Mouse (Mus musculus): ENCODE measurements around the gene Kdm8. TPM values are rescaled to one million over a fixed set of nuclear protein-coding genes. Genes with fewer than 3 reads are reported as not detected.

The Kdm8 gene
- total RNA-seq (2015), result 3.5 and 3.7 TPM in 2 replicates
- total RNA-seq (2017), result 5.8 and 8.0 TPM in 2 replicates

- peak; percentile 87 for ATAC-seq (replicated peaks; ENCODE audit: poor library complexity)
Measured at GRCm38 (mm10) chr7:125444464-125445401, at the start of gene Kdm8. Gene Kdm8, plus strand, starts transcription at chr7:125444676.

DNA sequence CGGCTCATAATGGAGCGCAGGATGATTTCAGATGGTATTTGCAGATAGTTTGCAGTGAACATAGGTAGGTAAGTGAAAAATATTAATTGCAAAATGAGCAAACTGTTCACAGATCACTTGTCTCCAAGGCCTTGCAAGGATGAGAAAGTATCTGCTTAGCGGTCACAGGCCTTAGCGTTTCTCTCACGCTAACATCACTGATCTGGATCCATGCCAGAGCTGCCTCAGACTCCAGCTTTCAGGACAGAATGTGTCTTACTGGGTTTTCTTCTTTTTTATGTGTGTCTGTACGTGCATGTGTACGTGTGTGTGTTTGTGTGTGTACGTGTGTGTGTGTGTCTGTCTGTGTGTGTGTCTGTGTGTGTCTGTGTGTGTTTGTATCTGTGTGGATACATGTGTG lies 46.4 kb upstream of the Kdm8 start:
- no peak for ATAC-seq (replicated peaks; ENCODE audit: poor library complexity)

GRCm38 (mm10) chr7:125398687-125399086 lies 45.8 kb upstream of the Kdm8 start:
- ATAC-seq (replicated peaks; ENCODE audit: poor library complexity), result no peak

DNA sequence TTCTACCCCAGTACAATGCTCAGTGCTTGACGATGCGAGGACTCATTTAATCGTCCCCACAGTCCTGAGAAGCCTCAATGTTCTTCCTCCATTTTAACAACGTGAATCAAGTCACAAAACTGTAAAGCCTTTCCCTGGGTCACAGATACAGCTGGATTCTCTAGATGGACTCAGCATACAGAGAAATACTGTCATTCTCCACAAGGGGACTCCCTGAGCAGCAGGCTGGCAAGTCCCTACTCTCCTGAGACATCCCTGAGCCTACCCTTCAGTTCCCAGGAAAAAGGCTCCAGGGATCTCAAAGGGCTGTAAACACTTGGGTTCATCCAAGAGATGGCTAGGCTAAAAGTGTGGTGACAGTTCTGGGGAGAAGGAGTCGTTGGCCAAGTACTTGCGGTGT lies 37.3 kb upstream of the Kdm8 start:
- 0 out of 2 replicates have a peak, but pooled peaks have one; percentile 29 for ATAC-seq (replicated peaks; ENCODE audit: poor library complexity)

DNA sequence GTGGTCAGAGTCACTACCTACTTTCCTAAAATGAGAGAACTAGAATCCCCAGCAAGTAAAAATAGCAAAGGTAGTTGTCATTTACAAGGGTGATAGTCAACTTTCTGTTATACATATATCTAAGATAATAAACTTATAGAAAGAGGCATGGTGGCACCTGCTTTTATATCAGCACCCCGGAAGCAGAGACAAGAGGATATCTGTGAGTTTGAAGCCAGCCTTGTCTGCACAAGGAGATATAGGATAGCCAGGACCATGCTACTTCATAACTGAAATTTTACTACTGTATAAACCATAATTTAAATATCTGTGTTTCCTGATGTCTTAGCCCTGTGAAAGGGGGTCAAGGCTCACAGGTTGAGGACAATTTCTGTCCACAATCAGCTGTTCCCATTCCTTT lies 29.4 kb upstream of the Kdm8 start:
- no peak for ATAC-seq (replicated peaks; ENCODE audit: poor library complexity)

DNA sequence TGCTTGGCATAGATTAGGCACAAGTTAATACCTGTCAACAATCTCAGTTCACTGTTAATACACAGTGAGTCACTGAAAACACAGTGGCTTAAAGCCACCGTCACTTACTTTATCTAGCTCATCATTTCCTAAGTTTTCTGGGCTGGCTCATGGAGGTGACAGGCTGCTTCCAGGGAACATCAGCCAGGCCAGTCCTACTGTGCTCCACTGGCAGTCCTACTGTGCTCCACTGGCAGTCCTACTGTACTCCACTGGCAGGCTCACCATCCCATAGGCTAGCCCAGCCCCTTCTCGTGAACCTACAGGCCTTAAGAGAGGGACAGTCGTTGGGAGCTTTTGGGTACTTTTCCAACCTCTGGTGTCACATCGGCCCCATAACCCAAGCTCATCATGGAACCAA lies 28.7 kb upstream of the Kdm8 start:
- no peak for ATAC-seq (replicated peaks; ENCODE audit: poor library complexity)

DNA sequence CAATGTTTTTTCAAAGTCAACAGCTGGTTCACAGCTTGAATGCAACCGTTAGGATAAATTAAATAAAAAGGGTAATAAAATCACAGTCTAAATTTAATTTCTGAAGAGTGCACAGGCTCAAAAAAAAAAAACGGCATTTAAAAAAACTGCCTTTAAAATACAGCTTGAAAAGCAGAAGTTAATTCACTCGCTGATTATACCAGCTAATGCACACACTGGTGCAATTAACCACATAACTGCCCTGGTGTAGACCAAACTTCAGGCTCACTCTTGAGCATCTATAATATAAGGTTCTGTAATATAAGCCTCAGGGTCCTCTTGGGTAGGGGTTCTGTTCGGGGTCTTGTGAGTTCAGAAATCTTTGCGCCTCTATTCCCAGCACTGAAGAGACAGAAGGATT lies 27.7 kb upstream of the Kdm8 start:
- ATAC-seq (replicated peaks; ENCODE audit: poor library complexity), result peak; percentile 49

DNA sequence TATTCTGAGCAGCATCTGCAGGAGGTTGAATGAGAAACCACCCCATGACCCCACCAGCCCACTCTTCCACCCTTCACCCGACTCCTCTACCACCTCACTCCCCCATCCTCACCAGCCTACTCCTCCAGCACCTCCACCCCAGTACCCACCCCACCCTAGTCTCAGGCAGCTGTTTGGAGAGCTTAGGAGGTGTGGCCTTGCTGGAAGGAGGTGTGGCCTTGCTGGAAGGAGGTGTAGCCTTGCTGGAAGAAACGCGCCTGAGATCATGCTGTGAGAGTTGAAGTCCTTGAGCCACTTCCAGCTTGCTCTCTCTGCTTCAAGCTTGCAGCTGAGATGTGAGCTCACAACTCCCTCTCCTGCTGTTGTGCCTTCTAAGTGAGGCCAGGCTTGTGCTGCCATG lies 26.1 kb upstream of the Kdm8 start:
- ATAC-seq (replicated peaks; ENCODE audit: poor library complexity), result peak; percentile 43

DNA sequence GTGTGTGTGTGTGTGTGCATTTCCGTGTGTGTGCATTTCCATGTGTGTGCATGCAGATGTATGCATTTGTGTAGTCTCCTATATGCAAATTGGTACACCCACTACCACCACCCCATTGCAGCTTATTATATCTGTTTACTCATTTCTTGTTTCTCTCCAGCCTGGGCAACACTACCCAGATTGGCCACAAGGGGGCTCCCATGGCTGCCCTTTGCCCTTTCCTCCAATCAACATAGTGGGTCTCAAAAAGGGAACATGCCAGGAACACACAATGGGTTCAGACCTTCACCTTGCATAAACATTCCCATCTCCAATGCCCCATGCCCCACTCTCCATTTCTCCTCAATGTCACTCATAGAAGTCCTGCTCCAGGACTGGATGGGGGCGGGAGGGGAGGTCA lies 24.3 kb upstream of the Kdm8 start:
- peak; percentile 80 for ATAC-seq (replicated peaks; ENCODE audit: poor library complexity)

DNA sequence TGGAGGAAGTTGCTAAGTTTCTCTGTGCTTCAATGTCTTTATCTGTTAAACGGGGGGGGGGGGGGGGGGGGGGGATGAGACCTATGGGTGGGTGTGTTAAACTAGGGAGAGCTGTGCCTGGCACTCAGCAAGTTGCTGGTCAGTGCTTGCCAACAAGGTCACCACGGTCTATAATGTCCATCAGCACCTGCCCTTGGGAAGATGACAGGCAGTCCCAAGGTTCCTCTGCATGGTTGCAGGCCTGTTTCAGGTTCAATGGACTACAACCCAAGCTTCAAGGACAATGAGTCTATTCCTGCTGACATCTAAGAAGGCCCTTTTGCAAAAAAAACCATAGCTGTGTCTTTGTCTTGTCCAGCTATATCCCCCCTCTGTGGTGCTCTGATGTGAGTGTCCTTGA lies 22.6 kb upstream of the Kdm8 start:
- no peak for ATAC-seq (replicated peaks; ENCODE audit: poor library complexity)

DNA sequence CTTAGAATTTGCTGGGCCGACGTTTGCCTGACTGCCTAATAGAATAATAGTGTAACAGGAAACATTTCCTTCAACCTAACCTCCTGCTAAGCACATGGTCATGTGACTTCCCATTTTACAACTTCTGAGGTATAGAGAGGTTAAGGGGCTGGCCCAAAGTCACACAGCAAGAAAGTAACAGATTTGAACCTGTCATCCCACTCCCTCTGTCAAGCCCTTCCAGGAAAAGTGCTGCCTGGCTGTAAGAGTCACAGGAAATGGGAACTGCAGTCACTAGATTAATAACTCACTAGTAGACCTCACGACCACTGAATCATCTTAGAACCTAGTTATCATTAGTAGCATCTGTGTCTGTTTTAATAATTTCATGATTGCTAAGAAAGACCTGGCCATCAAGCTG lies 21.4 kb upstream of the Kdm8 start:
- 0 out of 2 replicates have a peak, but pooled peaks have one; percentile 15 for ATAC-seq (replicated peaks; ENCODE audit: poor library complexity)

GRCm38 (mm10) chr7:125427492-125428090 lies 16.9 kb upstream of the Kdm8 start:
- no peak for ATAC-seq (replicated peaks; ENCODE audit: poor library complexity)

- peak; percentile 42 for ATAC-seq (replicated peaks; ENCODE audit: poor library complexity)
Measured at GRCm38 (mm10) chr7:125428381-125428780, 16.1 kb upstream of the Kdm8 start.

GRCm38 (mm10) chr7:125428816-125429500 lies 15.5 kb upstream of the Kdm8 start:
- peak; percentile 85 for ATAC-seq (replicated peaks; ENCODE audit: poor library complexity)

- no peak for ATAC-seq (replicated peaks; ENCODE audit: poor library complexity)
Measured at GRCm38 (mm10) chr7:125430170-125430842, 14.2 kb upstream of the Kdm8 start.

DNA sequence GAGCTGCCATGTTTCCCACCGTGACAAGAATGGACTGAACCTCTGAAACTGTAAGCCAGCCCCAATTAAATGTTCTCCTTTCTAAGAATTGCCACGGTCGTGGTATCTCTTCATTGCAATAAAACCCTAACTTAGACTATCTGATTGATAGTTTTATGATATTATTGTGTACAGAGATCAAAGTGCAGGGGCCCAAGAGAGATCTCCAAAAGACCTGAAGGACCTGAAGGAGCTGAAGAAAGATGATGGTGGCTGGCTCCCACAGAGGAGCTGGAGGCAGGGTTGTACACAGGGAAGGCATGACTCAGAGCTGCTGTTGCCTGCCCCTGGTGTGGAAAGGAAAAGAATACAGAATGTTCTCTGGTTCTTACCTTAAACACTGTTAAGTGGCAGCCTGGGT lies 10.6 kb upstream of the Kdm8 start:
- no peak for ATAC-seq (replicated peaks; ENCODE audit: poor library complexity)

GRCm38 (mm10) chr7:125434666-125435290 lies 9.7 kb upstream of the Kdm8 start:
- ATAC-seq (replicated peaks; ENCODE audit: poor library complexity), result no peak; the same call in 1 of the 2 replicates

DNA sequence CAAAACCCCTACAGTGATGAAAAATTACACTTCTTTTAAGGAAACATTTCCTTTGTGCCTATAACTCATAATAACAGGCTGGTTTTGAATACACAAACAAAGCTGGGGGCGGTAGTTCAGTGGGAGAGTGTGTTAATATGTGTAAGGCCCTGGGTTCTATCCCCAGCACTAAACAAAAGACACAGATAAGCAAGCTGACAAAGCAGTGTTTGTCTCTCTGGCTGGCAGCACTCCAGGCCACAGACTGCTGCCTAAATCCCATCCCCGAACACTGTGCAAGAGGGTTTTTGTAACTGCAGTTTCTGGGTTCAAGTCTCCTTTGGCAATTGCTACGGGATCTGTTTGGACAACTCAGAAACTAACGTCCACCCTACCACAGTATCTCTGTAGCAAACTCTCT lies 2.2 kb upstream of the Kdm8 start:
- no peak for ATAC-seq (replicated peaks; ENCODE audit: poor library complexity)

GRCm38 (mm10) chr7:125444076-125444463 lies 406 bp upstream of the Kdm8 start:
- ATAC-seq (replicated peaks; ENCODE audit: poor library complexity), result peak; percentile 8

DNA sequence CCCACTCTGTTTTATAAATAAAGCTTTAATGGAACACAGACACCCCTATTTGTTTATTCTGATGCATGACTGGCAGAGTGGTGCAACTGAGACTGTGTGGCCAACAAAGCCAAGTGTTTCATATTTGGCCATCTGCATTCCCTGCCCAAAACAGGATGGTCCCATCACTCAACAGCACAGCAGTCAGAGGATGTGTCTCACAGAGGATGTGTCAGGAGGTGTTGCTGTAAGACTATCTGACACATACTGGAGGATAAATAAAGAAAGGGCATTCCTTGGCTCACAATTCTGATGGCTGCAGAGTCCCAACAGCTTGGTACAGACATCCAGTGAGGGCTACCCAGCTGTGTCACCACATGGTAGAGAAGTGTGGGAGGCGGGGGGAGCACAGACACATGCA lies 6.2 kb downstream of the Kdm8 start:
- ATAC-seq (replicated peaks; ENCODE audit: poor library complexity), result no peak

DNA sequence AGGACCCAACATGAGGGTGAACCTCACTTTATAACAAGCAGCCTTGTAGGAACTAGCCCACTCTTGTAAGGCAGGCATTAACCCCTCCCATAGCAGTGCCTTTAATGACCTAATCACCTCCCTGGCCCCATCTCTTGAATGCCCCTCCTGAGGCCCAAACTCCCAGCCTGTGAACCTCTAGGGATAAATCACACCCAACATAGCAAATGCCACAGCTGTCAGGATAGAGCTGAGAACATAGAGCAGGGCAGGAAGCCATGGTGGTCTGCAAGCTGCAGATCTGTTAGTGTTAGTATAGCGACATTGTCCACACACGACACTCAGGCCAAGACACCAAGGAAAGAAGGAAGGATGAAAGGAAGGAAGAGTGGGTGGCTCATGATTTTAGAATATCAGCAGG lies 6.6 kb downstream of the Kdm8 start:
- ATAC-seq (replicated peaks; ENCODE audit: poor library complexity), result no peak
